Mouse (Mus musculus): ENCODE measurements around the gene Hist1h4h. TPM values are rescaled to one million over a fixed set of nuclear protein-coding genes. Genes with fewer than 3 reads are reported as not detected.
"Not testable (repeated sequence)": the region's sequence is repeated elsewhere in the genome, so short reads cannot be mapped to it uniquely, and the experiment has no call there.

Hist1h4h gene
- polyA plus RNA-seq, 1 experiment from 2014 or later: 7.7 TPM

DNA sequence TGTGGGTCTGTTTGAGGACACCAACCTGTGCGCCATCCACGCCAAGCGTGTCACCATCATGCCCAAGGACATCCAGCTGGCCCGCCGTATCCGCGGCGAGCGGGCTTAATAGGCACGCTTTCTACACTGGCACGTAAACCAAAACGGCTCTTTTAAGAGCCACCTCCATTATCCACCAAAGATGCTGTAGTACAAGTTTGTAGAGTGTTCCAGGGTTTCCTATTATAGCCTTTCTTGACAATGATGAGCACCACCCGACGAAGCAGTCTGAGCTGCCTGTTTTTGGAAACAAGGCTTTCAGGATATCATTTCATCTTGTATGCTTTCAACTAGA, 13.9 kb downstream of the Hist1h4h start:
- ATAC-seq (replicated peaks; ENCODE audit: extremely low read depth, insufficient read depth, low FRiP score): not testable (repeated sequence)

DNA sequence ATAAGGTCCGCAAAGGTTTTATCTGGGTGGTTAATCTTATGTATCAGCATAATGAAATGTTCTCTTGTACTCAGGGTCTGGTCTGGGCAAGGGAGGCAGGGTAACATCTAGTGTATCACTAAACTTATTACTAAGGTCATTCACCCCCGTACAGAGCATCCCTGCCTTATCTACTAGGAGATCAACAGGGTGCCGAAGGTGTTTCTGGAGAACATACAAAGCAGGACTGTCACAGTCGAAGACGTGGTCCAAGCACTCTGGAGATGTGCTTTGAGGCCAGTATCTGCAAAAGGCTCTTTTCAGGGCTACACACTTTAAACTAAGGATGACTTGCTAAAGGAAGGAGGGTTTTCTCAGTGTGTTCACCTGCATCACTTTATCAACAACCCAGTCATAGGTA, 15.8 kb downstream of the Hist1h4h start:
- H3K4me3 ChIP-seq (ENCODE audit: low read length): no peak overlapping the region
- WGBS: 69% methylated on average over 5 of the region's 5 CpGs
- no peak for ATAC-seq (replicated peaks; ENCODE audit: extremely low read depth, insufficient read depth, low FRiP score)

More for the DNA sequence above, 13.9 kb downstream of the Hist1h4h start:
- H3K36me3 ChIP-seq (ENCODE audit: control insufficient read depth, insufficient read depth); H3K27me3 ChIP-seq (ENCODE audit: control insufficient read depth, insufficient read depth, low read length); H3K9me3 ChIP-seq (replicated peaks; ENCODE audit: control insufficient read depth, low read length); H3K4me1 ChIP-seq (ENCODE audit: control insufficient read depth, insufficient read depth, low read length): not testable (repeated sequence)
- H3K9ac ChIP-seq (ENCODE audit: low read length): peak overlapping the region; percentile 75; the same call in 1 of the 2 replicates
- 0% methylated on average over 13 of the region's 14 CpGs for WGBS
- H3K4me2 ChIP-seq (ENCODE audit: low read depth, low read length): peak overlapping the region; percentile 55
- peak overlapping the region; percentile 59 for H3K4me3 ChIP-seq (ENCODE audit: low read length)
- peak overlapping the region; percentile 92 for H3K27ac ChIP-seq (ENCODE audit: low read length)

DNA sequence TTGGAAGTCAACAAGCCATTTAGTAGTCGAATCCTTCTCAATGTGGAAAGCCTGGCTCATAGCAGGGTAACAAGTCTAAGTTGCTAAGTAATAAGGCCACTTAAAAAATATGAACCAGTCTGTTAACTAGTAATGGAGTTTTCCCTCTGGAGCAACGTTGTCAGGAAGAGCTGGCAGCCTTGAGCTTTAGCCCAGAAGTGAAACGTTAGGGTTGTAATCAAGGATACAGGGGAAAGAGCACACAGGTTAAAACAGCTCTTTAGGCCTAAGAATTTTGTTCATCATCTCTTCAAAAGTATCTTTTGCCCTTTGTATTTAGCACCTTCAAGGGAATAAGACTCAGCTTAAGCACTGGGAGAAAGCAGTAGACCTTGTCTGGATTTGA, 19.9 kb downstream of the Hist1h4h start:
- WGBS: 9% methylated on average over 3 of the region's 3 CpGs
- Histone ChIP-seq H3K27ac (ENCODE audit: low read length) (peak overlapping the region; percentile 89), H3K27me3 (ENCODE audit: control insufficient read depth, insufficient read depth, low read length) (no peaks in the 10 kb centered on the region), H3K4me2 (ENCODE audit: low read depth, low read length) (peak overlapping the region; percentile 70), H3K4me1 (ENCODE audit: control insufficient read depth, insufficient read depth, low read length) (peaks cover 10% of the 10 kb centered on the region), H3K4me3 (ENCODE audit: low read length) (peak overlapping the region; percentile 56), H3K36me3 (ENCODE audit: control insufficient read depth, insufficient read depth) (no peaks in the 10 kb centered on the region), H3K9me3 (replicated peaks; ENCODE audit: control insufficient read depth, low read length) (no peaks in the 10 kb centered on the region), H3K9ac (ENCODE audit: low read length) (peak overlapping the region; percentile 73)
- ATAC-seq (replicated peaks; ENCODE audit: extremely low read depth, insufficient read depth, low FRiP score): no peak

More for the DNA sequence above, 15.8 kb downstream of the Hist1h4h start:
- no peak overlapping the region for H3K4me2 ChIP-seq (ENCODE audit: low read depth, low read length)
- no peaks in the 10 kb centered on the region for H3K27me3 ChIP-seq (ENCODE audit: control insufficient read depth, insufficient read depth, low read length)
- H3K4me1 ChIP-seq (ENCODE audit: control insufficient read depth, insufficient read depth, low read length): peaks cover 8% of the 10 kb centered on the region
- H3K9ac ChIP-seq (ENCODE audit: low read length): no peak overlapping the region
- H3K27ac ChIP-seq (ENCODE audit: low read length): no peak overlapping the region
- H3K36me3 ChIP-seq (ENCODE audit: control insufficient read depth, insufficient read depth): no peaks in the 10 kb centered on the region
- H3K9me3 ChIP-seq (replicated peaks; ENCODE audit: control insufficient read depth, low read length): no peaks in the 10 kb centered on the region

DNA sequence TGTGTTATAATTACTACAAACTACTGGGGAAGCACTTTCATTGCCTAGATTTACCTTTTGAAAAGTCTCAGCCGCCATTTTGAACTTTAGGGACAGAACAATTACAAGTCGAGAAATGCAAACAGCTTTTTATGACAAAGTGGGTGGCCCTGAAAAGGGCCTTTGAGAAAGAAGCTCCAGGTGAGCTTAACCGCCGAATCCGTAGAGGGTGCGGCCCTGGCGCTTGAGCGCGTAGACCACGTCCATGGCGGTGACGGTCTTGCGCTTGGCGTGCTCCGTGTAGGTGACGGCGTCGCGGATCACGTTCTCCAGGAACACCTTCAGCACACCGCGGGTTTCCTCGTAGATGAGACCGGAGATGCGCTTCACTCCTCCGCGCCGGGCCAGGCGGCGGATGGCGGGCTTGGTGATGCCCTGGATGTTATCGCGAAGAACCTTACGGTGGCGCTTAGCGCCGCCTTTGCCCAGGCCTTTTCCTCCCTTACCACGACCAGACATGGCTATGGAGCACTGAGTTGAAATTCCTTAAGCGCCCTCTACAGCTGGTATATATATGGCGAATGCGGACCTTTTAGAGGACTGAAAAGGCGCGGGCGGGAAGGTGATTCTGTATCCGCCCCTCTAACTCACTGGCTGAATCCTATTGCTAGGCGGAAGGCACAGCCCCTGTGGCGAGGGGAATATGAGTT, 20.4 kb downstream of the Hist1h4h start, which contains the start of gene Hist1h4f:
Gene Hist1h4f (minus strand): TSS at position 503 of the 689 bp plus-strand sequence.
- peak within 1 kb of the TSS; percentile 89 for H3K27ac ChIP-seq (ENCODE audit: low read length)
- WGBS: under 1% methylated on average over 44 of the region's 47 CpGs
- peaks cover 10% of the 10 kb centered on the region for H3K4me1 ChIP-seq (ENCODE audit: control insufficient read depth, insufficient read depth, low read length)
- not testable (repeated sequence) for H3K27me3 ChIP-seq (ENCODE audit: control insufficient read depth, insufficient read depth, low read length); H3K9me3 ChIP-seq (replicated peaks; ENCODE audit: control insufficient read depth, low read length); H3K36me3 ChIP-seq (ENCODE audit: control insufficient read depth, insufficient read depth)
- peak; percentile 83 for ATAC-seq (replicated peaks; ENCODE audit: extremely low read depth, insufficient read depth, low FRiP score)
- H3K4me3 ChIP-seq (ENCODE audit: low read length): peak within 1 kb of the TSS; percentile 56
- peak within 1 kb of the TSS; percentile 70 for H3K4me2 ChIP-seq (ENCODE audit: low read depth, low read length)
- H3K9ac ChIP-seq (ENCODE audit: low read length): peak within 1 kb of the TSS; percentile 73

DNA sequence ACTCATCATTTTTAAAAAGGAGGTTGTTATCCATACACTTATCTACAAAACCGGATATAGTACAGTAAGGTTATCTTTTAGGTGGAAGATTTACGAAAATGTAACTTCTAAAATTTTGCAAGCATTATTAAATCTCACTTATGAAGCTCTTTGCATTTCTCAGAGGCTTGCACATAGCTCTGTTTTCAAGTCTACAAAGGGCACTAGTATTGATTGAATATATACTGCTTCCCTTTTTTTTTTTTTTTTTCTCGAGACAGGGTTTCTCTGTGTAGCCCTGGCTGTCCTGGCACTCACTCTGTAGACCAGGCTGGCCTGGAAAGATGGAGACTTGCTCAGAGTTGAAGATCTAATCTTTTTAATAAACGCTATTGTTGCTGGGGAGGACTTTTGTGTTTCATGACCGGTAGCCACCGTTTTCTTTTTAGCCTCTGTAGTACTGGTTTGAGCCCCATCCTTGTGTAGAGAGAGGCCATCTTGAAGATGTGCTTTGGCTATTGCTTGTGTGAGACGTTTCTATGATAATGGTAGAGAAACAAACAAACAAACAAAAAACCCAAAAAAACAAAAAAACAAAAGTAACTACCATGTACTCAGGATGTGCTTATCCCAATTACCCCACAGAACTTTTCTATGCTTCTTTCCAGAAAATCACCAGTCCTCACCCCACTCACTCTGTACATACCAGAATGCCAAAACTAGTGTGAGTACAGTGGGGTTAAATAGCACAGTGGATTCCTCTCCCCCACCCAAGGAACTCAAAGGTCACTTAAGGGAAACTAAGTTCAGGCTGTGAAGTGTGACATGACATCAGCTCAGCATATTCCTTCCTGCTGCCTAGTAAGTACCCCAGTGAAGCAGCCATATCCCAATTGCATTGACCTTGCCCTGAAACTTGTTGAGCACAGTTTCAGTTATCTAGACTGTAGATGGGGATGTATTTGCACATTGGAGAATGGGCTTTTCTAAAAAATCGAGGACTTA, 21.4 kb downstream of the Hist1h4h start:
- no peak for ATAC-seq (replicated peaks; ENCODE audit: extremely low read depth, insufficient read depth, low FRiP score)
- 47% methylated on average over 8 of the region's 8 CpGs for WGBS
- H3K4me2 ChIP-seq (ENCODE audit: low read depth, low read length): peak overlapping the region; percentile 70
- H3K27ac ChIP-seq (ENCODE audit: low read length): peak overlapping the region; percentile 89
- H3K36me3 ChIP-seq (ENCODE audit: control insufficient read depth, insufficient read depth): no peaks in the 10 kb centered on the region
- peak overlapping the region; percentile 56 for H3K4me3 ChIP-seq (ENCODE audit: low read length)
- H3K9me3 ChIP-seq (replicated peaks; ENCODE audit: control insufficient read depth, low read length): no peaks in the 10 kb centered on the region
- H3K9ac ChIP-seq (ENCODE audit: low read length): peak overlapping the region; percentile 73
- peaks cover 10% of the 10 kb centered on the region for H3K4me1 ChIP-seq (ENCODE audit: control insufficient read depth, insufficient read depth, low read length)
- no peaks in the 10 kb centered on the region for H3K27me3 ChIP-seq (ENCODE audit: control insufficient read depth, insufficient read depth, low read length)

DNA sequence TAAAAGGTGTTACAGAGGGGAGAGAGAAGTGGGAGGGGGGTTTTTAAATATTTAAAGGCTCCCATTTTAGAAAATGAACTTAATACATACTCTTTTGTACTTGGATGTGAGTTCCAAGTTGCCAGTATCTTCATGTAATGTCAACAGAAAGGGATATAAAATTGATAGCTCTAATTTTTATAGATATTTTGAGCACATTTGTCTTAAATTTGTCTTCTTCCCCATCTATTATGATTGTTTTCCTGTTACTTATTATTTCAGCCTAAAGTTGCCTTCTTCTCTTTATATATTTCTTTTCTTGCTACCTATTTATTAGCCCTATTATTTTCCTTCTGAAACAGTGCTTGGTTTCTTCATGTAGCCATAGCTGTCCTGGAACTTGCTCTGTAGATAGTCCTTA, 22.1 kb downstream of the Hist1h4h start, which contains the start of gene Hist1h1d:
Gene Hist1h1d (plus strand): TSS at position 301 of the 400 bp plus-strand sequence.
- Histone ChIP-seq H3K9ac (ENCODE audit: low read length) (peak within 1 kb of the TSS; percentile 85; the same call in 1 of the 2 replicates), H3K4me1 (ENCODE audit: control insufficient read depth, insufficient read depth, low read length) (peaks cover 10% of the 10 kb centered on the region), H3K27me3 (ENCODE audit: control insufficient read depth, insufficient read depth, low read length) (no peaks in the 10 kb centered on the region), H3K36me3 (ENCODE audit: control insufficient read depth, insufficient read depth) (no peaks in the 10 kb centered on the region), H3K4me3 (ENCODE audit: low read length) (no peak within 1 kb of the TSS), H3K9me3 (replicated peaks; ENCODE audit: control insufficient read depth, low read length) (no peaks in the 10 kb centered on the region), H3K27ac (ENCODE audit: low read length) (peak within 1 kb of the TSS; percentile 93), H3K4me2 (ENCODE audit: low read depth, low read length) (peak within 1 kb of the TSS; percentile 70)
- no peak for ATAC-seq (replicated peaks; ENCODE audit: extremely low read depth, insufficient read depth, low FRiP score)

DNA sequence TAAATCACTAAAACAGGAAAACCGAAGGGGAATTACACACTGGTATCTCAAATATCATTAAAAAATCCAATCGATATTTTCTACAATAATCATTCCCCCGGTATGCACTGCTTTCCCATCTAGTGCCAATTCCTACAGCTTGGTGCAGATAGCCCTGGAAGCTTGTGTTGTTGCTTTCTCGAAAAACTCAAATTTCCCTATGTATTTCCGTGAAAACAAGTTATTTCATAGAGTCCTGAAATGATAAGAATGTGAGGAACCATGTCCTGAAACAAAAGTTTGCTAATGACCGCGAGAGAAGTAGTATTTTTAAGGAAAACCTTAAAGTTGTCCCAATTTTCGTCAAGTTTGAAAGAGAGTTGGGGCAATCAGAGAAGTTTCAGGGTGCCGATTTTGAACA, 23.5 kb downstream of the Hist1h4h start:
- Histone ChIP-seq H3K9me3 (replicated peaks; ENCODE audit: control insufficient read depth, low read length) (no peaks in the 10 kb centered on the region), H3K4me1 (ENCODE audit: control insufficient read depth, insufficient read depth, low read length) (peaks cover 10% of the 10 kb centered on the region), H3K4me2 (ENCODE audit: low read depth, low read length) (peak overlapping the region; percentile 90), H3K27me3 (ENCODE audit: control insufficient read depth, insufficient read depth, low read length) (no peaks in the 10 kb centered on the region), H3K4me3 (ENCODE audit: low read length) (peak overlapping the region; percentile 55), H3K9ac (ENCODE audit: low read length) (peak overlapping the region; percentile 85), H3K36me3 (ENCODE audit: control insufficient read depth, insufficient read depth) (no peaks in the 10 kb centered on the region), H3K27ac (ENCODE audit: low read length) (peak overlapping the region; percentile 93)
- 20% methylated on average over 9 of the region's 9 CpGs for WGBS
- ATAC-seq (replicated peaks; ENCODE audit: extremely low read depth, insufficient read depth, low FRiP score): no peak

DNA sequence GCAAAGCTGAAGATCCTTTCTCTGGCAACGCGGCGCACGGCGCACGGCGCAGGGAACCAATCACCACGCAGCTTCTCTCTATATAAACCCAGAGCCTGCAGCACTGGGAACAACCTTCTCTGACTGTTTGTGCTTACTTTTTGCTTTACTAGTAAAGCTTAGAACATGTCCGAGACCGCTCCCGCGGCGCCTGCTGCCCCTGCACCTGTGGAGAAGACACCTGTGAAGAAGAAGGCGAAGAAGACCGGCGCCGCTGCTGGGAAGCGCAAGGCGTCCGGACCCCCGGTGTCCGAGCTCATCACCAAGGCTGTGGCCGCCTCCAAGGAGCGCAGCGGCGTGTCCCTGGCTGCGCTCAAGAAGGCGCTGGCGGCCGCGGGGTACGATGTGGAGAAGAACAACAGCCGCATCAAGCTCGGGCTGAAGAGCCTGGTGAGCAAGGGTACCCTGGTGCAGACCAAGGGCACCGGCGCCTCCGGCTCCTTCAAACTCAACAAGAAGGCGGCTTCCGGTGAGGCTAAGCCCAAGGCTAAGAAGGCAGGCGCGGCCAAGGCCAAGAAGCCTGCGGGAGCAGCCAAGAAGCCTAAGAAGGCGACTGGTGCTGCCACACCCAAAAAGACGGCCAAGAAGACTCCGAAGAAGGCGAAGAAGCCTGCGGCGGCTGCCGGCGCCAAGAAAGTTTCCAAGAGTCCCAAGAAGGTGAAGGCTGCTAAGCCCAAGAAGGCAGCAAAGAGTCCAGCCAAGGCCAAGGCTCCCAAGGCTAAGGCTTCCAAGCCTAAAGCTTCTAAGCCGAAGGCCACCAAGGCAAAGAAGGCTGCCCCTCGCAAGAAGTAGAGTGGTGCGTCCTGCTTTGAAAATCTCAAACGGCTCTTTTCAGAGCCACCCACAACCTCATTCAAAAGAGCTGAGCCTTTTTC, 24.3 kb downstream of the Hist1h4h start:
- under 1% methylated on average over 54 of the region's 54 CpGs for WGBS
- peak; percentile 77 for ATAC-seq (replicated peaks; ENCODE audit: extremely low read depth, insufficient read depth, low FRiP score)
- peaks cover 10% of the 10 kb centered on the region for H3K4me1 ChIP-seq (ENCODE audit: control insufficient read depth, insufficient read depth, low read length)

More for the DNA sequence above, 24.3 kb downstream of the Hist1h4h start:
- H3K9me3 ChIP-seq (replicated peaks; ENCODE audit: control insufficient read depth, low read length): no peaks in the 10 kb centered on the region
- H3K27ac ChIP-seq (ENCODE audit: low read length): peak overlapping the region; percentile 93
- peak overlapping the region; percentile 85 for H3K9ac ChIP-seq (ENCODE audit: low read length)
- peak overlapping the region; percentile 55 for H3K4me3 ChIP-seq (ENCODE audit: low read length)
- H3K36me3 ChIP-seq (ENCODE audit: control insufficient read depth, insufficient read depth): no peaks in the 10 kb centered on the region
- H3K27me3 ChIP-seq (ENCODE audit: control insufficient read depth, insufficient read depth, low read length): no peaks in the 10 kb centered on the region
- peak overlapping the region; percentile 90 for H3K4me2 ChIP-seq (ENCODE audit: low read depth, low read length)
